Mouse (Mus musculus): ENCODE results near the gene Polr3h. TPM values are rescaled to one million over a fixed set of nuclear protein-coding genes. Genes with fewer than 3 reads are reported as not detected.

The Polr3h gene
- polyA plus RNA-seq, 1 experiment from 2014 or later, result 84.1 TPM

GRCm38 (mm10) chr15:81847161-81847560 is 78.9 kb downstream of the Polr3h start:
- no peak for DNase-seq (ENCODE audit: low spot score)

DNA sequence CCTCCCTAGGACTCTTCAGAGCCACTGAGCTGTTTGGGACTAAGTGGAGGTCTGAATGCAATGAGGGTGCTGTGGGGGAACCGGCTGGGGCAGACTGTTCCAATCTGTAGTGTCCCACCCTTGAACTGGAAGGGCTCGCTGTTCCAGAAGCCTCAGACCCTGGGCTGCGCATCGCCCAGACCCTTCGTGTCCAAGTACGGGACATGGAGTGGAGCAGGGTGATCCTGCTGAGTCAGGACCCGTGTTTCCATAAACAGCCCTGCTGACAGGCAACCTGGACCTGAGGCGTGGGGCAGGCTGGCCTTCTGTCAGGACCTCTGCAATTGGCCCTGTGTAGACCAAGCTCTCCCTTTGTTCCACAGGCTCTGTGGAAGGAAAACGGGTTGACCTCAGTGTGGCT is 79.3 kb downstream of the Polr3h start:
- DNase-seq (ENCODE audit: low spot score), result no peak

- no peak for DNase-seq (ENCODE audit: low spot score)
Observed at GRCm38 (mm10) chr15:81845724-81846123, 80.3 kb downstream of the Polr3h start.

GRCm38 (mm10) chr15:81845033-81845625 is 80.9 kb downstream of the Polr3h start:
- DNase-seq (ENCODE audit: low spot score), result no peak

GRCm38 (mm10) chr15:81842275-81842674 is 83.8 kb downstream of the Polr3h start:
- no peak for DNase-seq (ENCODE audit: low spot score)

GRCm38 (mm10) chr15:81840306-81840705 is 85.7 kb downstream of the Polr3h start:
- no peak for DNase-seq (ENCODE audit: low spot score)

- no peak for DNase-seq (ENCODE audit: low spot score)
Observed at GRCm38 (mm10) chr15:81839634-81840033, 86.4 kb downstream of the Polr3h start.

GRCm38 (mm10) chr15:81838554-81839235 is 87.3 kb downstream of the Polr3h start:
- DNase-seq (ENCODE audit: low spot score), result no peak

Other genes starting within 250 kb of the Polr3h start
- 0.31 and 0.64 TPM in 2 replicates for gene Chadl, start 229.0 kb downstream of the Polr3h start, polyA plus RNA-seq (2015; fragmentation: Nextera tagmentation; extraction: Ambion mirVana)
- gene Zc3h7b, start 181.2 kb downstream of the Polr3h start, polyA plus RNA-seq (2015; fragmentation: Nextera tagmentation; extraction: Ambion mirVana), result 14.5 and 17.6 TPM in 2 replicates
- 67.1 and 71.0 TPM in 2 replicates for gene Rangap1, start 180.7 kb downstream of the Polr3h start, polyA plus RNA-seq (2015; fragmentation: Nextera tagmentation; extraction: Ambion mirVana)
- gene Tef, start 123.8 kb downstream of the Polr3h start, polyA plus RNA-seq (2015; fragmentation: Nextera tagmentation; extraction: Ambion mirVana), result 12.3 and 14.8 TPM in 2 replicates
- 28.8 TPM in 2 replicates for gene Tob2, start 67.4 kb downstream of the Polr3h start, polyA plus RNA-seq (2015; fragmentation: Nextera tagmentation; extraction: Ambion mirVana)
- 154 and 161 TPM in 2 replicates for gene Phf5a, start 54.3 kb downstream of the Polr3h start, polyA plus RNA-seq (2015; fragmentation: Nextera tagmentation; extraction: Ambion mirVana)
- 126 and 136 TPM in 2 replicates for gene Aco2, start 53.9 kb downstream of the Polr3h start, polyA plus RNA-seq (2015; fragmentation: Nextera tagmentation; extraction: Ambion mirVana)
- 0.62 and 0.88 TPM in 2 replicates for gene Csdc2, start 10.5 kb upstream of the Polr3h start, polyA plus RNA-seq (2015; fragmentation: Nextera tagmentation; extraction: Ambion mirVana)
- 45.1 and 50.5 TPM in 2 replicates for gene Pmm1, start 34.7 kb upstream of the Polr3h start, polyA plus RNA-seq (2015; fragmentation: Nextera tagmentation; extraction: Ambion mirVana)
- gene 1700029P11Rik, start 54.3 kb upstream of the Polr3h start, polyA plus RNA-seq (2015; fragmentation: Nextera tagmentation; extraction: Ambion mirVana), result not detected in 2 replicates
- 441 and 472 TPM in 2 replicates for gene Xrcc6, start 61.6 kb upstream of the Polr3h start, polyA plus RNA-seq (2015; fragmentation: Nextera tagmentation; extraction: Ambion mirVana)
- 160 and 169 TPM in 2 replicates for gene Desi1, start 107.6 kb upstream of the Polr3h start, polyA plus RNA-seq (2015; fragmentation: Nextera tagmentation; extraction: Ambion mirVana)
- 387 and 431 TPM in 2 replicates for gene Snu13, start 121.4 kb upstream of the Polr3h start, polyA plus RNA-seq (2015; fragmentation: Nextera tagmentation; extraction: Ambion mirVana)
- gene 4930407I10Rik, start 132.9 kb upstream of the Polr3h start, polyA plus RNA-seq (2015; fragmentation: Nextera tagmentation; extraction: Ambion mirVana), result 0.04 TPM in 1 of 2 replicates, not detected in the other
- gene Mei1, start 143.8 kb upstream of the Polr3h start, polyA plus RNA-seq (2015; fragmentation: Nextera tagmentation; extraction: Ambion mirVana), result 0.04 TPM in 1 of 2 replicates, not detected in the other
- gene Ccdc134, start 201.7 kb upstream of the Polr3h start, polyA plus RNA-seq (2015; fragmentation: Nextera tagmentation; extraction: Ambion mirVana), result 34.1 and 34.4 TPM in 2 replicates
- 152 and 161 TPM in 2 replicates for gene Srebf2, start 220.9 kb upstream of the Polr3h start, polyA plus RNA-seq (2015; fragmentation: Nextera tagmentation; extraction: Ambion mirVana)

All from thymus, postnatal 0 days (tissue).